Comparison of ENCODE assay signal across 8 mouse cellular contexts in the genomic region with DNA sequence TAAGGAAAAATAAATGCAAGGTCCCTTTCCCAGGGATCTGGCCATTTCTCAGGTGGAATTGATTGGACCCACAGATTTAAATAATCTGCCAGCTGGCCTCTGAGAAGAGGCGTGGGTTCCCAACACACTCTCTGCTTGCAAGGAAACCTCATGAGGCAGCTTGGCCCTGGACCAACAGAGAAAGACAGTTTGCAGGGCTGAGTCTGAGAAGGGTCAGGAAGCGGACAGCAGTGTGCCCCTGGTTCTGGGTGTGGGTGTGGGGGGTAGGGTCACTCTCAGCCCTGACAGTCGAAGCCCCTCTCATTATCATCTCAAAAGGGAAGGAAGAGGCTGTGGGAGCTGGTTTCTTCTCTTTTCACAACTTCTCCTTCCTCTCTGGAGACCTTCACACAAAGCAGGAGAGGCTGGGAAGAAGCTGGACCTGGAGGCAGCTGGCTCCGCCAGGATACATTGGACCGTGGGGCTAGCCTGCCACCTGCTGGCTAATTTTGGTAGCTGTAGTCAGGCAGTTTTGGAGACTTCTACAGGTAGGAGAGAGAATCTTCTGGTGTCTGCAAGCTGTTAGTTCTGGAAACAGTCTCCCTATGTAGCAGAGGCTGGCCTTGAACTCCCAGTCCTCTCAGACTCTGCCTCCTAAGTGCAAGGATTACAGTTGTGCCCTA. TPM values are rescaled to one million over a fixed set of nuclear protein-coding genes. Genes with fewer than 3 reads are reported as not detected.
DNase-seq lines count a peak whose midpoint lies in the region; ATAC-seq and TF ChIP-seq lines count a peak whose summit lies in the region.

No protein-coding gene starts in this region.

- H3K4me1 ChIP-seq in hindbrain, postnatal 0 days (ENCODE audit: insufficient read depth, low read length): no peaks in the 10 kb centered on the region; the same call in 1 of the 2 replicates

- H3K4me2 ChIP-seq in hindbrain, postnatal 0 days (ENCODE audit: low read depth, low read length): no peak overlapping the region

- H3K36me3 ChIP-seq in hindbrain, postnatal 0 days (ENCODE audit: insufficient read depth, low read length): 0 out of 2 replicates have a peak, but pooled peaks cover 6% of the 10 kb centered on the region

- TF ChIP-seq CTCF in hindbrain, postnatal 0 days (IDR thresholded peaks at IDR 0.05; ENCODE audit: low read depth): peak; percentile 98

- H3K9ac ChIP-seq in hindbrain, postnatal 0 days (replicated peaks; ENCODE audit: low read length): no peak overlapping the region

- H3K27me3 ChIP-seq in hindbrain, postnatal 0 days (ENCODE audit: insufficient read depth, low read length): no peaks in the 10 kb centered on the region

- 11% methylated on average over 5 of the region's 5 CpGs for WGBS in hindbrain, postnatal 0 days

- peak; percentile 80 for DNase-seq in adrenal gland, adult 2 months
- peak; percentile 63 to 71 for DNase-seq in gastrocnemius, adult 8-10 months (ENCODE audit: low spot score in 2 of 2)
- DNase-seq in hindbrain, postnatal 0 days (ENCODE audit: low spot score): peak; percentile 93
- DNase-seq in left cerebral cortex, adult 11 months (ENCODE audit: low spot score): peak; percentile 65
- DNase-seq in right cerebral cortex, postnatal 25 days: peak; percentile 77

- H3K9me3 ChIP-seq in hindbrain, postnatal 0 days (ENCODE audit: low read length): no peaks in the 10 kb centered on the region

- peak overlapping the region; percentile 22; the same call in 1 of the 2 replicates for H3K27ac ChIP-seq in hindbrain, postnatal 0 days

- no peak overlapping the region for H3K4me3 ChIP-seq in hindbrain, postnatal 0 days (ENCODE audit: low read length)

- ATAC-seq in common myeloid progenitor, adult 5-6 weeks (replicated peaks; ENCODE audit: low read depth, poor library complexity, severe bottlenecking): peak; percentile 95
- ATAC-seq in hindbrain, postnatal 0 days: peak; percentile 89
- ATAC-seq in megakaryocyte progenitor cell, adult 5-6 weeks (replicated peaks; ENCODE audit: poor library complexity): peak; percentile 95
- ATAC-seq in erythroid progenitor cell, adult 5-6 weeks (replicated peaks; ENCODE audit: low FRiP score, poor library complexity, severe bottlenecking): no peak

RNA-seq across cellular contexts. Expression of a gene that starts 35.0 kb away (rescaled TPM):
- total RNA-seq in adrenal gland, adult 2 months (2021): 1 to 10 TPM; 2.7 to 3.6 TPM
- polyA plus RNA-seq in adrenal gland, adult 2 months (2012; rRNA removed): 1.1 and 1.3 TPM in 2 replicates
- total RNA-seq in common myeloid progenitor, adult 5-6 weeks (2017): 0.37 and 1.6 TPM in 2 replicates
- total RNA-seq in gastrocnemius, adult 8-10 months (2022): under 1 TPM; 0.10 to 0.90 (median 0.57) TPM
- 64.7 and 67.4 TPM in 2 replicates for total RNA-seq in hindbrain, postnatal 0 days (2014; rRNA removed)
- 15.1 and 18.3 TPM in 2 replicates for polyA plus RNA-seq in hindbrain, postnatal 0 days (2015; fragmentation: Nextera tagmentation; extraction: Ambion mirVana)
- 0.62 and 1.2 TPM in 2 replicates for total RNA-seq in megakaryocyte progenitor cell, adult 5-6 weeks (2015)
- total RNA-seq in megakaryocyte progenitor cell, adult 5-6 weeks (2017): 0.17 TPM in 1 of 2 replicates, not detected in the other
- not detected in 2 replicates for total RNA-seq in erythroid progenitor cell, adult 5-6 weeks (2015; ENCODE audit: low replicate concordance)
- total RNA-seq in erythroid progenitor cell, adult 5-6 weeks (2017; ENCODE audit: low replicate concordance): not detected in 2 replicates

Comparison
In these comparisons a context has a peak if more than half of its experiments do, and no peak if none do; other contexts are left out.
1. RNA of a gene that starts 35.0 kb away (total RNA-seq): 64.7 to 67.4 TPM in hindbrain, postnatal 0 days; 2.7 to 3.6 TPM in adrenal gland, adult 2 months, 0.10 to 0.90 TPM in gastrocnemius, adult 8-10 months, 0.17 to 1.2 TPM in megakaryocyte progenitor cell, adult 5-6 weeks, 0.37 to 1.6 TPM in common myeloid progenitor, adult 5-6 weeks and not detected in erythroid progenitor cell, adult 5-6 weeks; every median in the first group is over 10 times any median in the second.
2. Peak in every context shown above with its lines, with median percentiles within 50 percentile points of each other: DNase-seq.